In genomic region chr17:30004203-30005102, GRCm38 (mm10) we compare ENCODE assay signal across 8 mouse cellular contexts. TPM values are rescaled to one million over a fixed set of nuclear protein-coding genes. Genes with fewer than 3 reads are reported as not detected.
DNase-seq lines count a peak whose midpoint lies in the region; ATAC-seq lines count a peak whose summit lies in the region.

TSS of gene Zfand3 (plus strand) at chr17:30004733.

- H3K9me3 ChIP-seq in hindbrain, embryonic 16.5 days (ENCODE audit: control insufficient read depth, low read length), result no peaks in the 10 kb centered on the region

- peak; percentile 93 for ATAC-seq in hindbrain, embryonic 16.5 days

- peaks cover 33% of the 10 kb centered on the region for H3K4me1 ChIP-seq in hindbrain, embryonic 16.5 days (ENCODE audit: control insufficient read depth, insufficient read depth, low read depth, low read length)

- DNase-seq in WW6 (ENCODE audit: low read depth, low spot score), result peak; percentile 76
- peak; percentile 88 to 94 for DNase-seq in cerebellum, postnatal 4 days (ENCODE audit: low spot score in 2 of 2)
- DNase-seq in gastrocnemius, adult 18-20 months (ENCODE audit: low spot score), result peak; percentile 94
- DNase-seq in left cerebral cortex, adult 18-20 months (ENCODE audit: low spot score in 2 of 2), result peak; percentile 90 to 93
- DNase-seq in right cerebral cortex, adult 18-20 months, result peak; percentile 89
- peak; percentile 84 for DNase-seq in urinary bladder, postnatal 10 days (ENCODE audit: low spot score)

- peak within 1 kb of the TSS; percentile 88 for H3K9ac ChIP-seq in hindbrain, embryonic 16.5 days (ENCODE audit: low read depth, low read length)

- H3K4me3 ChIP-seq in hindbrain, embryonic 16.5 days (ENCODE audit: low read length), result peak within 1 kb of the TSS; percentile 63
- peak within 1 kb of the TSS; percentile 57 for H3K4me3 ChIP-seq in macrophage (ENCODE audit: inconsistent target)

- peaks cover 41% of the 10 kb centered on the region for H3K79me2 ChIP-seq in macrophage (ENCODE audit: inconsistent target)

- under 1% methylated on average over 44 of the region's 93 CpGs for WGBS in hindbrain, embryonic 16.5 days
- under 1% methylated on average over 68 of the region's 93 CpGs for WGBS in macrophage (ENCODE audit: missing documents)

- H3K36me3 ChIP-seq in hindbrain, embryonic 16.5 days (ENCODE audit: control insufficient read depth, insufficient read depth, low read length), result no peaks in the 10 kb centered on the region
- H3K36me3 ChIP-seq in macrophage (ENCODE audit: inconsistent target), result no peaks in the 10 kb centered on the region

- no peaks in the 10 kb centered on the region for H3K27me3 ChIP-seq in hindbrain, embryonic 16.5 days (replicated peaks; ENCODE audit: control insufficient read depth, insufficient read depth, low read length)

- peak within 1 kb of the TSS; percentile 82 for H3K4me2 ChIP-seq in hindbrain, embryonic 16.5 days (ENCODE audit: low read length)

- H3K27ac ChIP-seq in hindbrain, embryonic 16.5 days (ENCODE audit: low read depth, low read length), result peak within 1 kb of the TSS; percentile 99
- H3K27ac ChIP-seq in macrophage, result peak within 1 kb of the TSS; percentile 92

RNA-seq across cellular contexts. Expression of gene Zfand3, which starts in this region (rescaled TPM):
- 100 to 1,000 TPM; 211 to 216 TPM for total RNA-seq in gastrocnemius, adult 18-20 months (2021)
- polyA plus RNA-seq in hindbrain, embryonic 16.5 days (2015; fragmentation: Nextera tagmentation; extraction: Ambion mirVana), result 53.3 and 58.2 TPM in 2 replicates
- total RNA-seq in left cerebral cortex, adult 18-20 months (2021), result 100 to 1,000 TPM; 108 to 109 TPM
- 100 to 1,000 TPM in 4 of 26 experiments, 10 to 100 TPM in 22; 35.2 to 149 (median 51.8) TPM for total RNA-seq in macrophage (2018; cell fraction: chromatin; rRNA removed)
- total RNA-seq in macrophage (2018; cell fraction: cytosol; rRNA removed), result 100 to 1,000 TPM in 10 of 26 experiments, 10 to 100 TPM in 16; 77.4 to 136 (median 95.6) TPM
- 100 to 1,000 TPM in 2 of 26 experiments, 10 to 100 TPM in 24; 36.0 to 122 (median 53.8) TPM for total RNA-seq in macrophage (2018; cell fraction: nucleus; rRNA removed)
- 78.2 to 116 TPM (median 81.6 TPM) in 3 replicates for polyA plus RNA-seq in macrophage (2018)

Comparison
In these comparisons a context has a peak if more than half of its experiments do, and no peak if none do; other contexts are left out.
1. Peak in every context shown above with its lines: DNase-seq, ATAC-seq, H3K4me3 ChIP-seq and H3K27ac ChIP-seq.